Mouse (Mus musculus) testis, adult 2 months (tissue): Measurements from ENCODE around the gene Fcrla.
"Not testable (repeated sequence)": the region's sequence is repeated elsewhere in the genome, so short reads cannot be mapped to it uniquely, and the experiment has no call there.

Experiments
- CTCF ChIP-seq: fragments of 200-500 bp; IDR thresholded peaks from 2 replicates; pipeline ENCODE4 v1.5.1; 2012; ENCODE audit warnings: low read depth, mild to moderate bottlenecking, inconsistent platforms, low read length, moderate library complexity; ENCODE audit not compliant: control insufficient read depth, insufficient read depth, insufficient replicate concordance
- POLR2A ChIP-seq: fragments of 200-500 bp; IDR thresholded peaks from 2 replicates; pipeline ENCODE4 v1.6.1; 2012; ENCODE audit warnings: low read depth, mild to moderate bottlenecking, inconsistent platforms, low read length, moderate library complexity; ENCODE audit not compliant: control insufficient read depth

GRCm38 (mm10) chr1:170975350-170975749, 48.0 kb upstream of the Fcrla start:
- TF ChIP-seq POLR2A, CTCF: not testable (repeated sequence)
